Mouse (Mus musculus): ENCODE results near the gene Eif4e3. TPM values are rescaled to one million over a fixed set of nuclear protein-coding genes. Genes with fewer than 3 reads are reported as not detected.

Eif4e3 gene
- polyA plus RNA-seq, 1 experiment from 2014 or later = 4.3 TPM

- Histone ChIP-seq H3K4me3 (ENCODE audit: low read depth, low read length) (no peak overlapping the region), H3K36me3 (replicated peaks; ENCODE audit: insufficient read depth, low read length) (no peaks in the 10 kb centered on the region), H3K27ac (ENCODE audit: low read depth) (no peak overlapping the region), H3K4me1 (ENCODE audit: insufficient read depth) (no peaks in the 10 kb centered on the region), H3K9me3 (ENCODE audit: low read length) (no peaks in the 10 kb centered on the region), H3K27me3 (ENCODE audit: insufficient read depth, low read length) (peaks cover 4% of the 10 kb centered on the region; the same call in 1 of the 2 replicates), H3K4me2 (ENCODE audit: low read depth, low read length) (no peak overlapping the region), H3K9ac (replicated peaks) (no peak overlapping the region)
- TF ChIP-seq EP300 (IDR thresholded peaks at IDR 0.05; ENCODE audit: low read depth) (no peak), CTCF (IDR thresholded peaks at IDR 0.05; ENCODE audit: low read depth) (no peak)
- 57% methylated on average over 5 of the region's 5 CpGs for WGBS (ENCODE audit: insufficient replicate concordance)
- DNase-seq (no peak), ATAC-seq (no peak)
Measured at GRCm38 (mm10) chr6:99669481-99670325, 3.1 kb upstream of the Eif4e3 start.

- Histone ChIP-seq H3K4me1 (ENCODE audit: insufficient read depth) (no peaks in the 10 kb centered on the region), H3K36me3 (replicated peaks; ENCODE audit: insufficient read depth, low read length) (no peaks in the 10 kb centered on the region), H3K9ac (replicated peaks) (peak overlapping the region; percentile 16; the same call in 1 of the 2 replicates), H3K4me2 (ENCODE audit: low read depth, low read length) (peak overlapping the region; percentile 82), H3K27ac (ENCODE audit: low read depth) (peak overlapping the region; percentile 59; the same call in 1 of the 2 replicates), H3K9me3 (ENCODE audit: low read length) (no peaks in the 10 kb centered on the region), H3K4me3 (ENCODE audit: low read depth, low read length) (peak overlapping the region; percentile 67), H3K27me3 (ENCODE audit: insufficient read depth, low read length) (peaks cover 4% of the 10 kb centered on the region; the same call in 1 of the 2 replicates)
- TF ChIP-seq CTCF (IDR thresholded peaks at IDR 0.05; ENCODE audit: low read depth) = no peak
- no peak for TF ChIP-seq EP300 (IDR thresholded peaks at IDR 0.05; ENCODE audit: low read depth)
- DNase-seq (no peak), ATAC-seq (0 out of 2 replicates have a peak, but pooled peaks have one; percentile 8)
- 19% methylated on average over 8 of the region's 8 CpGs for WGBS (ENCODE audit: insufficient replicate concordance)
Measured at GRCm38 (mm10) chr6:99667290-99667689, 719 bp upstream of the Eif4e3 start.

- no peaks in the 10 kb centered on the region for H3K9me3 ChIP-seq (ENCODE audit: low read length)
- H3K4me3 ChIP-seq (ENCODE audit: low read depth, low read length) = peak overlapping the region; percentile 67
- peaks cover 4% of the 10 kb centered on the region; the same call in 1 of the 2 replicates for H3K27me3 ChIP-seq (ENCODE audit: insufficient read depth, low read length)
- no peak for DNase-seq
- WGBS (ENCODE audit: insufficient replicate concordance) = 18% methylated on average over 16 of the region's 16 CpGs
- ATAC-seq = no peak
- H3K4me1 ChIP-seq (ENCODE audit: insufficient read depth) = no peaks in the 10 kb centered on the region
- H3K27ac ChIP-seq (ENCODE audit: low read depth) = peak overlapping the region; percentile 59
- H3K9ac ChIP-seq (replicated peaks) = peak overlapping the region; percentile 72
- H3K4me2 ChIP-seq (ENCODE audit: low read depth, low read length) = peak overlapping the region; percentile 82
- no peaks in the 10 kb centered on the region for H3K36me3 ChIP-seq (replicated peaks; ENCODE audit: insufficient read depth, low read length)
- TF ChIP-seq CTCF (IDR thresholded peaks at IDR 0.05; ENCODE audit: low read depth) = no peak
- no peak for TF ChIP-seq EP300 (IDR thresholded peaks at IDR 0.05; ENCODE audit: low read depth)
Measured at GRCm38 (mm10) chr6:99665457-99666317, 884 bp downstream of the Eif4e3 start.

GRCm38 (mm10) chr6:99663232-99663631 is 3.3 kb downstream of the Eif4e3 start:
- H3K36me3 ChIP-seq (replicated peaks; ENCODE audit: insufficient read depth, low read length) = no peaks in the 10 kb centered on the region
- H3K9me3 ChIP-seq (ENCODE audit: low read length) = no peaks in the 10 kb centered on the region
- H3K4me1 ChIP-seq (ENCODE audit: insufficient read depth) = no peaks in the 10 kb centered on the region
- peaks cover 4% of the 10 kb centered on the region; the same call in 1 of the 2 replicates for H3K27me3 ChIP-seq (ENCODE audit: insufficient read depth, low read length)
- H3K27ac ChIP-seq (ENCODE audit: low read depth) = no peak overlapping the region
- TF ChIP-seq EP300 (IDR thresholded peaks at IDR 0.05; ENCODE audit: low read depth) = no peak
- TF ChIP-seq CTCF (IDR thresholded peaks at IDR 0.05; ENCODE audit: low read depth) = no peak
- DNase-seq (no peak), ATAC-seq (no peak)
- no peak overlapping the region for H3K4me3 ChIP-seq (ENCODE audit: low read depth, low read length)
- no peak overlapping the region for H3K4me2 ChIP-seq (ENCODE audit: low read depth, low read length)
- 63% methylated on average over 8 of the region's 8 CpGs for WGBS (ENCODE audit: insufficient replicate concordance)
- H3K9ac ChIP-seq (replicated peaks) = no peak overlapping the region

- no peak overlapping the region for H3K4me2 ChIP-seq (ENCODE audit: low read depth, low read length)
- no peak overlapping the region for H3K27ac ChIP-seq (ENCODE audit: low read depth)
- no peak for TF ChIP-seq CTCF (IDR thresholded peaks at IDR 0.05; ENCODE audit: low read depth)
- no peak for TF ChIP-seq EP300 (IDR thresholded peaks at IDR 0.05; ENCODE audit: low read depth)
- H3K9me3 ChIP-seq (ENCODE audit: low read length) = no peaks in the 10 kb centered on the region
- 37% methylated on average over 3 of the region's 3 CpGs for WGBS (ENCODE audit: insufficient replicate concordance)
- no peaks in the 10 kb centered on the region for H3K27me3 ChIP-seq (ENCODE audit: insufficient read depth, low read length)
- DNase-seq = no peak
- no peak for ATAC-seq
- no peaks in the 10 kb centered on the region for H3K36me3 ChIP-seq (replicated peaks; ENCODE audit: insufficient read depth, low read length)
- H3K4me1 ChIP-seq (ENCODE audit: insufficient read depth) = no peaks in the 10 kb centered on the region; the same call in 1 of the 2 replicates
- H3K4me3 ChIP-seq (ENCODE audit: low read depth, low read length) = no peak overlapping the region
- no peak overlapping the region for H3K9ac ChIP-seq (replicated peaks)
Measured at GRCm38 (mm10) chr6:99660443-99660842, 6.1 kb downstream of the Eif4e3 start.

DNA sequence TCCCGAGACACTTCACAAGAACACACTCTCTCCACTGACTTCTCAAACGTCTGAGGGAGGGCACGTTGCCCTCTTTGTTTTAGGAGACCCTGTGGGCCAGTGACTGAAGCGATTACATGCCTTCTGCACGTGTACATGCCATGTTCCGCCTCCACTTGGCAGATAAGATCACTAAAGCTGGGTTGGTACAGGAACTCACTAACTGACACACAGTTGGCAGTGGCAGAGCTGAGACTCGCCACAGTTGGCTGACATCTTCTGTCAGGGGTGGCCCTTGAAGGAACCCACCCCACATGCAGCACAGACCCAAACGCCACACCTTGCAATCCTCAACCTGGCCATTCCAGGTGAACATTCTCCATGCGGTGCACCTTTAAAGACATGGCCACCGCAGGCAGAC is 8.0 kb downstream of the Eif4e3 start:
- H3K27me3 ChIP-seq (ENCODE audit: insufficient read depth, low read length) = no peaks in the 10 kb centered on the region
- no peaks in the 10 kb centered on the region; the same call in 1 of the 2 replicates for H3K4me1 ChIP-seq (ENCODE audit: insufficient read depth)
- DNase-seq (no peak), ATAC-seq (no peak)
- 67% methylated on average over 10 of the region's 10 CpGs for WGBS (ENCODE audit: insufficient replicate concordance)
- no peaks in the 10 kb centered on the region for H3K36me3 ChIP-seq (replicated peaks; ENCODE audit: insufficient read depth, low read length)
- TF ChIP-seq EP300 (IDR thresholded peaks at IDR 0.05; ENCODE audit: low read depth) = no peak
- no peak for TF ChIP-seq CTCF (IDR thresholded peaks at IDR 0.05; ENCODE audit: low read depth)
- H3K27ac ChIP-seq (ENCODE audit: low read depth) = no peak overlapping the region
- no peaks in the 10 kb centered on the region for H3K9me3 ChIP-seq (ENCODE audit: low read length)
- no peak overlapping the region for H3K4me3 ChIP-seq (ENCODE audit: low read depth, low read length)
- no peak overlapping the region for H3K4me2 ChIP-seq (ENCODE audit: low read depth, low read length)
- H3K9ac ChIP-seq (replicated peaks) = no peak overlapping the region
